Mouse (Mus musculus) MN1 (cell line): ENCODE results near the gene Ankfn1.

Source experiments
- DNase-seq: peaks from one replicate; pipeline ENCODE4 v3.0.0-alpha.2; 2016; ENCODE audit warnings: low spot score

The Ankfn1 gene

DNA sequence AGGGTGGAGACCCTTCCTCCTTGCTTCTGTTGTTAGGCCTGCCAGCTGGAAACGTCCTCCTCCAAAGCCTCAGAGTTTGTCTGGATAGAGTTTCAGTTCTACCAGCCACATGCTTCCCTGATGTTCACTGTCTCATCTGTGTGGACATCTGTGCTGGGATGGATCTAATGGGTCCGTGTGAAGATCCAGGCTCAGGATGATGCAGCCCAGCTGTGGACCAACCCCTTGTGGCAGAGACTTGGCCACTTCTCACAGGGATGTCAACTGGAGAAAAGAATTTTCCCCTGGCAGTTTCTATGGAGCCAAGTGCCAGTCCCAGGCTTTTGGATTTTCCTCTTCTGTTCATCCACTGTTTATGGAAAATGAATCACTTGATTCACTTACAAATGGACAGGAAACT lies 100.5 kb downstream of the Ankfn1 start:
- DNase-seq: no peak

DNA sequence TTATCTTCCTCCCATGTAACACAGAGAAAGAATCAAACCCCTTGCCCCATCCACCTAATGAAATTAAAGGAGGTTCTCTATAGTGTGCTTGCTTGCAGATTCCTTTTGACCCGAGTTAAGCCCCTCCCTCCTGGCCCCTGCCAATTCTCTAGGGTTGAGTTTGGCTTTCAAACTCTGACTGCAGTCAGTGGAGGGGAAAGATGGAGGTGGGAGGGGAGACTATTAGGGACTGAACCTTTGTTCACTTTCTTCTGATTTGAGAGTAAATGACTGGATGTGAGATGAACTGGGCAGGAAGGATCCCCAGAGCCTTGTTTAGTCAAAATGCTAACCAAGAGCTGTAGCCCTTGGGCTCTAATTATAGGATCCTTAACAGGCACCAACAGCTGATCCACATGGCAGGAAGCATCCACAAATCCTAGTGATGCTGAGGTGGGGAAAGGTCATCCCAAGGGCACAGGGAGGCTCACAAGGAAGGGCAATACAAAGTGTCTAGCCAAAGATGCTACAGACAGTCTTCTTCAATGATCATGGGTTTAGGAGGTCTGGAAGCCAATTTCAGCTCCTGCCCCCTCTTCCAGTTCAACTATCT lies 103.4 kb downstream of the Ankfn1 start:
- DNase-seq: no peak

DNA sequence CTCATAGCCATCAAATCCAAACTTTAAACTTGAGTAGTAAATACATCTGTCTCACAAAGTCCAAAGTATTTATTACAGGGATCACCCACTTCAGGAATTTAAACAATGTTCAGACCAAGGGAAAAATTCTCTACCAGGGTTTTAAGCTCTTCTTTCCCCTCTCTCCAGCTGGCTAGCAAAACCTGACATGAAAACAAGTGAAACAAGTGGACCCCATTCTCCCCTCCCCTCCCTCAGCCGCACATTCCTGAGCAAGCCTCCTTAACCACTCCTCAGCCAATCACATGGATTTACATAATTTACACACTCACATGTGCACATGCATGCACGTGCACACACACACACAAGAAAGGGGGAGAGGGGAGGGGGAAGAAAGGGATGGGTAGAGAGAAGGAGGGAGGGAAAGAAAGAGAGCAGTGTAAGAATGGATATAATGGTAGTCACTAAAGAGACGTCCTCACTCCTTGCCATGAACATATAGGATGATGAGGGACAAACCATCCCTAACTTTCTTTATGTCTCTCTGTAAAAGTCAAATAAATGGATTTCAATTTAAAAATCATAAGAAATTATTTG lies 104.9 kb downstream of the Ankfn1 start:
- no peak for DNase-seq

DNA sequence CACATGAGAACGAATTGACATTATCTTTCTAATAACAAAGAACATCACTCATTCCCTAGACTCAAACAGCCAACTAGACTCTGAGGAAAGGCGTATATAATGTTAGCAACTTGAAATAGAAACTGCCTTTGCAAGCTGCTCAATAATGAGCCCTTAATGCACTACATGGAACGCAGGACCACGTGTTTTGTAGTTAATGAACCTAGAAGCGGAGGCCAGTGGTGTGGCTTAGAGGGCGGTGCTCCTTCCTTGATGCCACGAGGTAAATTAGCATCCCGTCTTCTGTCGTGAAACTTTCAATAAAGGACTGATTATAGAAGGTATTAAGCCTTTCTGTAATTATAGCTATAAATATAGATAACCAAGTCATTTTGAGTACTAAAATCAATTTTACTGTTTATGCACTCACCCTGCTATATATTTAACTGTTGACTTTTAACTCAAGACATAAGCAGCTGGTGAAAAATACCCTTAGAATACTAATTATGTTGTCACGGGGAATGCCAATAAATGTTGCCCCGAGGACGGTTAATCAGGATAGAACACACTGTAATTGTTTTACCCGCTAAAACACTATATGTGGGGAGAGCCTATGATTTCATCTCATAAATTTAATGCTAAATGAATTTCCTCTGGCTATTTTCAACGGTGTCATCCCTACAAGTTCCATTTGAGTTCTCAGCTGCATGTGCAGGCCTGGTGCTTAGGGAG lies 112.1 kb downstream of the Ankfn1 start:
- no peak for DNase-seq

DNA sequence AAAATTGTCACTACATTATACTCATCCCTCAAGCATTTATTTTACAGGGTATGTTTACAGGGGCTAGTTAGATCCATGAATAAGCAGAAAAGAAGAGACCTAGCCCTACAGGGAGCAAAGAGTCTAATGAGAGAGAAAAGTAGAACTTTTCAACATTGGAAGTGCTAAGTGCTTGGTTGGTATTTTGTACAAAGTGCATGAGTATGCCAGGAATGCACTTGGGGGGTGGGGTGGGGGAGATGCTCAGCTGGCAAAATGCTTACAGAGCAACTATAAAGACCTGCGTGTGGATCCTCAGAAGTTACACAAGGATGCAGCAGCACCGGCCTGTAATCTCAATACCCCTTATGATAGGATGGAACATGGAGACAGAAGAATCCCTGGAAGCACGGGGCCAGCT lies 118.4 kb downstream of the Ankfn1 start:
- no peak for DNase-seq

DNA sequence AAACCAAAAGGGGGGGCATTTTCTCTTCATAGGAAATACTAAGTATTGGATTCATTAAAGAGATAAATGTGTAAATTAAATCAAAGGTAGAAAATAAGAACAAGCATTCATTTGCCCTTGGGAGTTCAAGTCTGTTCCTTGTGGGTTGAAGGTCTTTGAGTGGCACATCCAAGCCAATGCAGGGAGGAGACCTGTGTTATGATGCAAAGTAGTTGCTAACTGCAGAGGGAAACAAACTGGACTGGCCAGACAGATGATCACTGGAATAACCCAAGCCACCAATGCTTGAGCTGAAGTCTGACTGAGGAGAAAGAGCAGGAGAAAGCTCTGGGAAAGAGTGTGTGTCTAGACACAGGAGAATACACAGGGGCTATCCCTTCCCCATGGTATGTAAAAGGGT lies 120.9 kb downstream of the Ankfn1 start:
- DNase-seq: no peak

DNA sequence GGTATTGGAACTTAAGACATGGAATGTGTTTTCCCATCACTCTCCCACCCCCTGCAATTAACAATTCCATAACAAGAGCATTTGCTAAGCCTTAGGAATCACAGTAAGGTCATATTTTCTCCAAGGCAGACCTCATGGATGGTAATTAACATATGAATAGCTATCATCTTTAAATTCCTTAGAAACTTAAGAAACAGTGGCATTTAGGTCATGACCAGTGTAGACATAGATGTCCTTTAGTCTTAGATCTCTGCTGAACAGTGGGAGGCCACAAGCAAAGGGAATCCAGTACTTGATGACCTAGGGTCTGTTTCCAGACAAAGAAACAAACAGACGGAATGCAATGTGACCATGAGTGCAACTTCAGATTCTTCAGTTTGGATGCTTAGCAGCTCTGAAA lies 141.7 kb downstream of the Ankfn1 start:
- no peak for DNase-seq

DNA sequence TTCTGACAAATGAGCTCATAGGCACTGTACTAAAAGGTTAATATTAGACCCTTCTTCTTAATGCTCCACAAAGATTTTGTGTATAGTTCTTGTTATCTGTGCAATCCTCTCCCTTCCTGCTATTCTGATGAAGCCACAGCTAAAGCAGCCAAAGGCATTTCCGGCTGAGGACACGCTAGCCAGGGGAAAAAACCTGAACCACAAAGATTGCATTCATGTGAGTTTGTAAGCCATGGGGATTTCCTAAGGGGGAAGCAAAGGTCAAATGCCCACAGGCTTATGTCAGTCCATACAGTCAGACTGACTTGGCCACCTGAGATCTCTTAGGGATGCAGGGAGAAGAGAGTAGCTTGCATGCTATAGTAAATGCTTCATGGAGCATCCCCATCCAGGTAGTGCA lies 146.1 kb downstream of the Ankfn1 start:
- no peak for DNase-seq

DNA sequence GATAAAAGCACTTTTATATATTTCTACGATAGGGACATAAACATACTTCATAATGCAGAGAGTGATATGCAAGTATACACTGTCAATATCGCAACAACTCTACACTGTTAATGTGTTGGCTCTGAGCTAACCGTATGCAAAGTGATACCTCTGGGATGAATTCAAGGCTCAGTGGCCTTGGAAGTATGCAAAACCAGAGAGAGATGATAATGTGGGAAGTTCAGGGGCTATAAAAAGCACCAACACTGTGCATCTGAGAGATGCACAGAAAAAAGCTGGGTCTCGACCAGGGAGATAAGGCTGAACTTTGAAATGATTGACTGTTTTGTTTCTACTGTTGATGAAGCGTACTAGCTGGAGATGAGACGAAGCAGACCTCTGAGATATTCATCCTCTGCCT lies 148.9 kb downstream of the Ankfn1 start:
- no peak for DNase-seq

DNA sequence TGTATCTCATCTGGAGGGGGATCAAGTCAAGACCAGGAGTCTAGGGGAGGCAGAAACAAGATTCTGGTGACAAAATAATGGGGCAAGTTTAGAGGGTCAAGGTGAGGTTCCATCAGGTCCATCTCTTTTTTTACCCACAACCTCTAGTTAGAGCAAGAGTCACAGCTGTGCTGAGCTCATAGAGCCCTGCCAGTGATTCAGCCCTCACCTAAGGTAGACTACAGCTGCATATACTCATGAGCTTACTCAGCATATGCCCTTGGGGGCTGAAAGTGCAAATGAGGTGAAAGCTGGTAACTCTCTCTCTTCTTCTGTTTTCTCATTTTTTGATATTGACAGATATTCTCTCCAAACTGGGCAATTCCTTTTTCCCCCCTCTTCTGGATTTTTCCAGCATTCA lies 150.2 kb downstream of the Ankfn1 start:
- DNase-seq: no peak

DNA sequence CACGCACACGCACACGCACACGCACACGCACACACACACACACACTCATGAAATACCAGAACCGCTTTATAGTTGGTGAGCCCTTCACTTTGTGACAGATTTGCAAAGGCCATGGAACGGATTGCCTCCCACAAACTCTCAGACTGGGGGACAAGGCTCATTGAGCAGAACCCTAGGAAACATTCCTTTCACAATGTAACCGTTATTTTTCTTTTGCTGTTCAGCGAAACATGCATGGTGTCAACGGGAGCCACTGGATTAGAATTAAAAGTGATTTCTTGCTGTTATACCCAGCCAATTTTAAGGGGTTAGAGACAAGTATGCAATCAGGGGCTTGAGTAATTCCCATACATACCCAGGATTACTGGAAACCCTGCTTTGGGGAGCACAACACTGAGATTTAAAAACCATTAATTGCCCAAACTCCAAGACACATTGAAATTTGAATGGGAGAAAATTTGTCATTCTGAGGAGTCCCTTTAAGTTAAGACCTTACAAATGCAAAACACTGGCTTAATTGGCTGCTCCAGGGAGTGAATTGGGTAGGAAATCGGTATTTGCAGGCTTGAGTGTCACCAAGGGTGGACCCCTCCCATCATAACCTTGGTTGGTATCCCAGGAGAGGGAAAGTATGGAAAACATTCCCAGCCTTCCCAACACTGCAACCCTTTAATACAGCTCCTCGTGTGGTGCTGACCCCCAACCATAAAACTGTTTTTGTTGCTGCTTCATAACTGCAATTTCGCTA lies 153.6 kb downstream of the Ankfn1 start:
- DNase-seq: no peak

DNA sequence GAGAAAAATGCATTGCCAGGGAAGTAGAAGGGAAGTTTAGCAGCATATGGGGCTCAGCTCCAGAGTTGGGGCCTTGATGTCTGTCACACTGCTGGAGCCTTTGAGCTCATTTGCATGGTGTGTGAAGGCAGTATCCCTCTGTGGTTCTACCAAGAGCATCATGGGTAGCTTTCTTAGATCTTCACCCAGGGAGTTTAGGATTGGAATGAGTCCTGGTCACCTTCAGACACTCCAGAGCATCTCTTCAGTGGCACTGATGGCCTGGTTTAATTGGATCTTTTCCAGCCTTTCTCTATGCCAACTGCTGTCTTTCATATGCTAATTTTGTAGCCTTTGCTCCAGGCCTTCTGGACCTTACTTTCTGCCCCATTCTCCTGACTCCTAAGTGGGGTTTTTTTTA lies 157.5 kb downstream of the Ankfn1 start:
- DNase-seq: no peak

DNA sequence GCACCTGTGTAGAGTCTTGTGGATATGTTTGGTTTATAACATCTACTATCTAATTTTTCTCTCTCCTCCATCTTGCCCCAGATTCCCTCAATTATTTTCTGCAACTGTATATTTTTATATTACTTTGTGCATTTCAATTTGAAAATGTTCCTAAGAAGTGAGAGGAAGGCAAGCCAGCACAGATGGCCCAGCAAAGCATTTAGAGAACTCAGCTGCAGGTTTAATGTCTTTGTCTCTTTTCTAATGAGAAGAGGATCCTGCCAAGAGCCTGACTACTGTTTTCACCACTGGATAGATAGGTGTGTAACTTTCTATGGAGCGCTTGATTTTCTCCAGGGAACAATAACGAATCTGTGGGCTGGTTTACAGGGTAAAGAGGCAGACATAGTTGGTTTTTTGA lies 161.6 kb downstream of the Ankfn1 start:
- no peak for DNase-seq

DNA sequence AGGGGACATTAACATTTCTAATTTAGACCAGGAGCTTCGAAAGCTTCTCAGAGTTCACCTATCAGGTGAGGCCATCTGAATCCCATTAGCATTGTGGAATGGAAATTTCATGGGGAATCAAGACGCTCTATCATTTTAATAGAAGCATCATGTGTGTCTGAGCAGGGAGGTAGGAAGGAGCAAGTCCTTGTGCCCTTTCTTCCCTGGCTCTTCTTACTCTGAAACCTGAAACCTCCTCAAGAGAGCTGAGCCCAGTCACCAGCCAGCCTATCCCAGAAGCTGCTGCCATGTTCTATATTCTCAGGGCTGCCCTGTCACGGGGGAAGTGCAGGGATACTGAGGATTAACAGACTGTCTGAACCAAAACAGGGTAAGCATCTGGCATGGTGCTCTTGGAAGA lies 165.9 kb downstream of the Ankfn1 start:
- no peak for DNase-seq

DNA sequence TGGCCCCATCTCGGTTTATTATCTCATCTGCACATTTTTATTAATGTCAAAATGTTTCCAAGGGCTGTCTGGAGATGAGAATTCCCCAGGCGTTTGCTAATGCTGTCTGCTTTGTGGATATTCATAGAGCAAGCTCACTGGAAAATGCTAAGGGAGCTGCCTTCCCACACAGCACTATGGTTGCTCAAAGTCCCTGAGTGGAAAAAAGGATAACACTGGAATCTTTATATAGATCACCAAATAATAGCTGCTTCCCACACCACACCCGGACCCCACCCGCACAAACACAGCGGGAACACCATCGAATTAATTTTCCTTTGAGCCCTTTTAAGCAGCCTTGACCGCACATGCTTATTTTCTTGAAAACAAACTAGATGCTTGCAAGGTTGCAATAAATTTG lies 169.4 kb downstream of the Ankfn1 start:
- no peak for DNase-seq

DNA sequence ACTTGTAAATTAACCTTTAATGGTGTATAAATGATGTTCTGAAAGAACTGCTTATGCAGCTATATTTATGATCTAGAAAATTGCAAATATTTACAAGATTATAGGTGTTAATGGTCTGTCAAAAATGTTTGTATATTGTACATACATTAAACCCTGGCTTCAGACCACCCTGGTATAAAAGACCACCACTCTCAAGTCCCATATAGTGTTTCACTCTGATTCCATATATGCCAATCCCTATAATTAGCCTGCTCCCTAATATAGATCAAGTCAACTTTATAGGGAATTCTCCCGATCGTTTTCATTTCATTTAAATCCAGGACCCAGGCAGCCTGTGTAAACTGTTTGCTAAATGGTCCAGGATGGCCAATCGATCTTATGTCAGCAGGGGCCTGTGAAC lies 170.2 kb downstream of the Ankfn1 start:
- no peak for DNase-seq

DNA sequence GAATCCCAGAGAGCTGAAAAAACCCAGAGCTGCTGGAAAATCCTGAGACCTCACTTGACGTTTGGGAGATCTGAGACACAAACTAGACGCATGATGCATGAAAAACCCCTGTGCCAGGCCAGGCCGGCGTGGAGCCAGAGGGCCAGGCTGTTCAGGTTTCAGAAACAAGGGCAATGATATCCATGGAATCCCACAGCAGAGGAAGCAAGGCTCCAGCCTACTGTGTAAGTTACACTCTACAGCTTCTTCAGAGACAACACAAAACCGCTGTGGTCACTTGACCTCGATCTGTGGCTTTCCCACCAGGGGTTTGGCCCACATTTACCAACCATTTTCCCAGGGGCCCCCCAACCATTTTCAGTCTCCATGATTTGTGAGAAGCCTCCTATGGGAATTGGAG lies 171.1 kb downstream of the Ankfn1 start:
- no peak for DNase-seq

DNA sequence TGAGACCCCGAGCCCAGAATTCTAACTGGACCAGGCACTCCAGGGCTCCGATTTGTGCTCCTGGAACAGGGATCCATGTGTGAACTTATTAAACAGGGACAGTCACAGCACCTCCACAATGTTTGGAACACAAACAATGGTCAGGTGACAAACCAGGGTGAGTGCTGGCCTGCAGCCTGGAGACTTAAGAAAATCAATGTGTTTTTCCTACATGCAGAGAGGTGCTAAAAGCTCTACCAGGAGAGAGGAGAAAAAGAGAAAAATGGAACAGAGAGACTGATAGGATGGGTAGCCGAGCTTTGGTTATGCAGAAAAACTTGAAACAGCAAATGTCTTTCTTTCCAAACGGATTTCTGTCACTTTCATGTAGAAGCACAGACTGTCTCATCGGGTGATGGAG lies 174.5 kb downstream of the Ankfn1 start:
- no peak for DNase-seq

DNA sequence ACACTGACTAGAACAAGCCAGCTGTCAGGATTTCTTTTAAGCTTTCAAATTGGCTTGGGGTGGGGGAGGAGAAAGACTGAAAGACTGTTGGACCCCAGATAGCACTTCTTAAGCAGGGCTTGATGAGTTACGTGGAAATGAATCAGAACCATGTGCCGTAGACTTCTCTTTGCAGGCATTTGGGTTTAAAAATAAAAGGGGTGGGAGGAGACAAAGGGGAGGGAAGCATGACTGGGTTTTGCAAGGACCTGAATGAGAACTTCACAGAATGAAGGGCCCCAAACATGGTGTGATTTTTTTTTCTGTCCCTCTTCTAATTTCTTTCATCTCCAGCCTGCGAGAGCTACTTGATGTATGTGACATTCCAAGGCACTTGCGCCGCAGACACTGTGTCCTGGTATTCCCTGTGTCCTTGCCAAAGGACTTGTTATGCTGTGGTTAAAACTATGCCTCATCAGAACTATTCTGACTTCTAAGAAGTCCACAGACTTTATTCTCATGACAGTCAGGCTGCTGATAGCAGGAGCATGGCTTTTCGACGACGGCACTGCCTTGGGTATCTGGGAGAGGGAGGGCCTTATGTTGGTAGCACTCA lies 176.4 kb downstream of the Ankfn1 start:
- no peak for DNase-seq

DNA sequence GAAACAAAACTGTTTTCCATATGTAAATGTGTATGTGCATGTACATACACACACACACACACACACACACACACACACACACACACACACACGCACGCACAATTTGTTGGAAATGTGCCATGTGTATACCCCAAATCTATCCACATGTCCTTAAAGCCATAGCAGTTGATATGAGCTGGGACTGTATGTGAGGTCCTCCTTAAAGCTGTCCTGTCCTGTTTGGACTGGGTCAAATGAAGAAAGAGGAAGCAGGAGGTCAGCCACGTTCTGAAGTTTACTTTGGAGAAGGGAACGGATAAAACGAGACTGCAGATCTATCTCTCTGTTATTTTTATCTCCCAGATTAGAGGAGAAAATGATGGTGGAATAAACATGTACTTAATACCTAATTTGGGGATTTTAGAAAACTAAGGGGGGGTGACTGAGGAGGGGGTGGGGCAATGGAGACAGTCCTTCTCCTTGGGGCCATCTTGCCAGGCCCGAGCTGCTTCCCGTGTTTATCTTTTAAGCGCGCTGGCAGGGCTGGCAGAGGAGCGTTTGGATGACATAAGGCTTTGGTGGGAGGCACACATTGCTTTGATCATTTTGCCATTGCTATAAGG lies 187.1 kb downstream of the Ankfn1 start:
- no peak for DNase-seq

DNA sequence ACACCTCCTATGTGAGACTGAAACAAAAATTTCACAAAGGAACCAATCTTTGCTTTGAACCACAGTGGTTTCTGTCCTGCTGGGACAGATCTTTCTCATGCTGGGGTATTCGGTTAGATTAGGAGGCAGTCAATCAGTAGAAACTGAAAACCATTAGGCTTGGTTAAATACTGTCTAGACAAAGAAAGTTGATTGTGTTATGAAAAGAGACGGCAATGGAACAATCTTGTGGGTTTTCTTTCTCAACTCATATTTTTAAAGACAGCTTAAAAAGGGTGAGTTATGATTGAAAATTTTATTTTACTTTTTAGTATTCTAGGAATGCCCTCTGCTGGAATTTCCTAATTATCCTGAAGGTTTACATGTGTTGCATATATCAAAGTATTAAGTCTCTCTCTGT lies 191.1 kb downstream of the Ankfn1 start:
- DNase-seq: no peak

DNA sequence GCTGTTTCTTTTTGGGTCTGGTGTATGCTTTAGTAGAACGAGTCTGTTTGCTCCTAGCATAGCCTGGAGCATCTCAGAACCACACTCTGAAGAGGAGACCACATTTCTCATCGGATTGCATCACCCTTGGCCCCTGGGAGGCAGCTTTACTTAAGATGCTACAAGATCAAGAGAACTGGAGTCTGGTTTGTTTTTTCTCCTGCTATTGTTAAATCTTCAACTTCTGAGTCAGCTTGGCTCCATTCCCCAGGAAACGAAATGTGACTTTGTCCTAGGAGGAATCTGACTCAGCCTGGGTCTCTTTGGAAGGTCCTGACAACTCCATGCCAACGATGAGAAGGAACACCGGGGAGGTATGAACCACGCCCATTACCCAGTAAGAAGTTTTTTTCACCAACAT lies 197.6 kb downstream of the Ankfn1 start:
- no peak for DNase-seq
